Mouse (Mus musculus) 416B (cell line): Measurements from ENCODE around the gene Dcaf12.

ENCODE experiments used
- DNase-seq: peaks from one replicate; pipeline ENCODE4 v3.0.0; 2011; ENCODE audit warnings: low read depth

Dcaf12 gene

DNA sequence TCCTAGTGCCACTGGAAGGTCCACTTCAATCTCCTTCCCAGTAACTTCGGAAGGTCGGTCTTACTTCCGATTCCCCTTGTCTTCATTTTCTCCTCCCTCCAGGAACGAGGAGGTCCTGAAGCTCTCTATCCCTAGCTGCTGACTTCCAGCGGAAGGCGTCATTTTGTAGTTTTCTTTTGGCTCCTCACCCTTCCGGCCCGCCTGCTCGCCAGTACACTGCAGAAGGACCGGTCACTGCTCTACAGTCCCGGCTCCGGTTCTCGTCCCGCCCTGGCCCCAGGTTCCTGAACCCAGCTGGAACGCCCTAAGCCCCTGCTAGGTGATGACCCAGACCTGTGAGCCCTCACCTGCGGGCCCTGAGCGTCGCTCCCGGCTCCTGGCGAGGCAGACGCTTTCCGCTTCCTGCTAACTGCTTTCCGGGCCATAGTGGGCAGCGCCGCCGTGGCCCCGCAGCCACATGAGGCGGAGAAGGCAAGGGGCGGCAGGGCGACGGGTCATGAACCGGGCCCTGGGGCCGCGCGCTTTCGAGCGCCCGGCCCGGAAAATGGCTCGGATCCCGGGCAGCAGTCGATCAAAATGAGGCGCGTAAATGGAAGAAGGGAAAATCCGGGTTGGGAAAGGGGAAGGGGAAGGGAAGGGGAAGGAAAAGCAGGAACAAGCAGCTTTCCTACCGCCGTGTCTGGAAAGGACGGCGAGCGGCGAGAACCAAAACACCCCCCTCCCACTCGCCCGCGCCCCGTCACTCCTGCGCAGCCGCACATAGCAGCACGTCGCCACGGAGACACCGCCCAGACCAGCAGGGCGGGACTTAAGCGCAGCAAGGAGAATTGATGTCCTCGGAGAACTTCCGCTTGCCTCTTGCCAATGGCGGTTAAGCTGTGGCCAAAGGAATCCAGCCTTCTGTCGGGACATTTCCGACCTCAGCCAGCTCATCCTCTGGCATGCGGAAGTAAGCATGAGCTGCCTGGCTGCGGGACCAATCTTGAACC lies at the start of gene Dcaf12:
Gene Dcaf12 (minus strand): TSS at position 749 of the 989 bp plus-strand sequence.
- peak; percentile 98 for DNase-seq

DNA sequence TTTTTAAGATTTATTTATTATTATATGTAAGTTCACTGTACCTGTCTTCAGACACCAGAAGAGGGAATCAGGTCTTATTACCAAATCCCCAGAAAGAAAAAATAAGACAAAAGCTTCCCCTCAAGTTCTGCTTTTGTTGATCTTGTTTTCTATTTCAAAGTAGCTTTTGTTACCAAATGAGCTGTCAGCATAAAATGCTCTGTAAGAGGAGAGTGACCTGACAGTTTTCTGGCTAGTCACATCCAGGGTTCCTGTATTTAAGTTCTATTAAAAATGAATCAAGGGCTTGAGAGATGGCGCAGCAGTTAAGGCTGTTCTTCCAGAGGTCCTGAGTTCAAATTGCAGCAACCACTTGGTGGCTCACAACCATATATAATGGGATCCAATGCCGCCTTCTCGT lies 46.4 kb upstream of the Dcaf12 start:
- no peak for DNase-seq

DNA sequence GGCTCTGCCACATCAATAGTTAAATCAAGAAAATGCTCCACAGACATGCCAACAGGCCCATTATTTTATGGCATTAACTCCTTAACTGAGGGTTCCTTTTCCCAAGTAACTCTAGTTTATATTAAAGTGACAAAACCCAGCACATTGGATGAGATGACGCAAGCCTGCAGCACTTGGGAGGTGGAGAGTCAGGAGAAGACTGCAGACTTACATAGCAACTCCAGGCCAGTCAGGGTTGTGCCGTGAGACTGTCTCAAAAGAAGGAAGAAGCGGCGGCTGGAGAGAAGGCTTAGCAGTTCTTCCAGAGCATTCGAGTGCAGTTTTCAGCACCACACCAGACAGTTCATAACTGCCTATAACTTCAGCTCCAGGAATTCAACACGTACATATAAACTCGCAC lies 44.7 kb upstream of the Dcaf12 start:
- DNase-seq = no peak

DNA sequence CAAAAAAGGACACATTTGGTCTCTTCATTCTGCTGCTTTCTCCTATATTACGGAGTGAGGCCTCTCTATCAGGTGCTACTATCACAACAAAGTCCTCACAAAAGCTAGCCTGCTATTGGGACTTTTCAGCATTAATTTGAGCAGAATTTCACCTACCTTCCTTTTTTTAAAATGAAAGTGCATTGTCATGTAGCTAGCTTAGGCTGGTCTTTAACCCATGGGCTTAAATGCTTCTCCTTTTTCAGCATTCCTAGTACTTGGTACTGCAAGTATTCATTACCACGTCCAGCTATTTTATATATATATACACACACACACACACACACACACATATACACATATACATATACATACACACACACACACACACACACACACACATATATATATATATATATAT lies 44.0 kb upstream of the Dcaf12 start:
- DNase-seq = no peak

GRCm38 (mm10) chr4:41357154-41357553 lies 42.5 kb upstream of the Dcaf12 start:
- DNase-seq = no peak

DNA sequence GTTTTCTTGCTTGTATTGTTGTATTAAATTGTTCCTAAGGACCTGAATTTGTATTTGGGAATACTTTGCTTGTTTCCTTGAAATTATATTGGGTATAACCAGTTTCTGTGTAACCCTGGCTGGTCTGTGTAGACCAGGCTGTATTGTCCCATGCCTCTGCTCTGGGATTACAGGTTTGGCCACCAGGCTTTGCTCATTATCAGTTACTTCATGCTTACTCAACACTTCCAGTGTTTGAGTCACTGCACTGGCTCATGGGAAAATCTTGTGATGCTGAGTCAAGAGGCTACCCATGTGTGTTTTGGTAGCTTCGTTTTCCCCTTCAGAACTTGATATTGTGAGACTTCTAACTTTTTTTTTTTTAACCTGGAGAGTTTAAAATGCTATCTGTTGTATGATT lies 38.6 kb upstream of the Dcaf12 start:
- peak; percentile 66 for DNase-seq

- no peak for DNase-seq
These were observed 38.1 kb upstream of the Dcaf12 start for GRCm38 (mm10) chr4:41352758-41353157.

DNA sequence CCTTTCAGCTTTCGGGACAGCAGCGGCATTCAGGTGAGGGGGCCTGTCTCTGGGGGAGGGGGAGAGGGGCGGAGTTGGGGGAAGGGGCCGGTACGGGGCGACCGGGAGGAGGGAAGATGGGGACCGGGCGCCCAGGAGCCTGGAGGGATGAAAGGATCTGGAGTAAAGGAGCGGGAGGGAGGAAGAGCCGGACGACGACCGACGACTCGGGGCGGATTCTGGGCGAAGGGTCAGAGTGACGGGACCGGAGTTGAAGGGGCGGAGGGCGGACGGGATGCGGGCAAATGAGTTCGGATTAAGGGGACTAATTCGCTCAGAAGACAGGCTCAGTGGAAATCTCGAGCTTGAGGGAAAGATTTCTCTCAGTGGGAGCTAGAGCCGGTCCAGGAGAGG lies 34.5 kb upstream of the Dcaf12 start:
- no peak for DNase-seq

GRCm38 (mm10) chr4:41348584-41349198 lies 34.0 kb upstream of the Dcaf12 start, which contains the start of gene Ubap1:
TSS of gene Ubap1 (plus strand) at chr4:41348996.
- peak; percentile 94 for DNase-seq

GRCm38 (mm10) chr4:41347839-41348238 lies 33.1 kb upstream of the Dcaf12 start:
- peak; percentile 73 for DNase-seq

DNA sequence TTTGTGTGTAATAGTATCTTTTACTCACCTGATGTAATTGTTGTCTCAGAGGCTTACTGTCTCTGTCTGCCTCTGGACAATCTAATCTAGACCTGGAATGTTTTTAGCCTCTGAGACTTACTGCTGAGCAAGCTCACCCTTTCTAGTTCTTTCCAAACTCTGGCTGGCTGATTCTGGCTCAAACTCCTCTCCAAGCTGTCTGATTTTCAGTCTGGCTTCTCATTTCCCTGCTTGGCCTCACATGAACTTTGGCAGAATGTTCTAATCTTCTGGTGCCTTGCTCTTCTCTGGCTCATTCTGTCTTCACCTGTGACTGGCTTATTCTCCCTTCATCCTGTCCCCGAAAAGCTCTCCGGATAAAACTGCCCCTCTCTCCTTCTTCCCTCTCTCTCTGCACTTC lies 31.3 kb upstream of the Dcaf12 start:
- no peak for DNase-seq

DNA sequence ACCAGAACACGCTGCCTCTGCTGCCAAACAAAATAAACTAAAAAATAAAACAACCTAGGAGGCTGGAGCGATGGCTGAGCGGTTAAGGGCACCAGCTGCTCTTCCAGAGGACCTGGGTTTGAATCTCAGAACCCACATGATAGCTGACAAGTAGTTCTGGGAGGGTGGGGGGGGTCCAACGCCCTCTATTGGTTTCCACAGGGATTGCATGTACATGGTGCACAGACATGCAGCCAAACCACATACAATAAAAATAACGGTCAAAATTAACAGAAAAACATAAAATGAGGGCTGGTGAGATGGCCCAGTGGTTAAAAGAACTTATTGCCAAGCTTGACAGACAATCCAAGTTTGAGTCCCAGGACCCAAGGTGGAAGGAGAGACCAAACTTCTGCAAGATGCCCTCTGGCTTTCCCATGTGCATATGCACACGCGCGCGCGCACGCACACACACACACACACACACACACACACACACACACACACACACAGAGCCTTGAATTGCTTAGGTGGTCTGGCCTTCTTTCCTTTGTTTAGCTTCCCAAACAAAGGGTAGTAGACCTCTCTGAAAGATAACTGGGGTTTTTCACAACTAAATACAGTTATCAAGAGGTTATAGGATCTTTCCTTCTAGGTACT lies 26.3 kb upstream of the Dcaf12 start:
- DNase-seq = no peak

DNA sequence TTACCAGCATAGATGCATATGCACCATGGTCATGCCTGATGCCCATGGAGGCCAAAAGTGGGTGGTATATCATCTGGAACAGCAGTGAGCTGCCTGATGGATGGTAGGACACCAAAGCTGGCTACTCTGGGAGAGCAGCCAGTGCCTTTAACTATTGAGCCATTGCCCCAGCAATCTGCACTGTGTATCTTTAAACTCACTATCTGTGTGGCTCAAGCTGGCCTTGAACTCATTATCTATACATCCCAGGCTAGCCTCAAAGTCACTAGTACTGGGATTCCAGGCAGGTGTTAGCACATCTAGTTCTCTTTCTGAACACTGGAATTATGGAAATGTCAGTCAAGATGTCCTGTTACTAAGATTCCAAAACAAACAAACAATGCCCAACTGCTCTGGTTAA lies 21.9 kb upstream of the Dcaf12 start:
- DNase-seq = no peak

DNA sequence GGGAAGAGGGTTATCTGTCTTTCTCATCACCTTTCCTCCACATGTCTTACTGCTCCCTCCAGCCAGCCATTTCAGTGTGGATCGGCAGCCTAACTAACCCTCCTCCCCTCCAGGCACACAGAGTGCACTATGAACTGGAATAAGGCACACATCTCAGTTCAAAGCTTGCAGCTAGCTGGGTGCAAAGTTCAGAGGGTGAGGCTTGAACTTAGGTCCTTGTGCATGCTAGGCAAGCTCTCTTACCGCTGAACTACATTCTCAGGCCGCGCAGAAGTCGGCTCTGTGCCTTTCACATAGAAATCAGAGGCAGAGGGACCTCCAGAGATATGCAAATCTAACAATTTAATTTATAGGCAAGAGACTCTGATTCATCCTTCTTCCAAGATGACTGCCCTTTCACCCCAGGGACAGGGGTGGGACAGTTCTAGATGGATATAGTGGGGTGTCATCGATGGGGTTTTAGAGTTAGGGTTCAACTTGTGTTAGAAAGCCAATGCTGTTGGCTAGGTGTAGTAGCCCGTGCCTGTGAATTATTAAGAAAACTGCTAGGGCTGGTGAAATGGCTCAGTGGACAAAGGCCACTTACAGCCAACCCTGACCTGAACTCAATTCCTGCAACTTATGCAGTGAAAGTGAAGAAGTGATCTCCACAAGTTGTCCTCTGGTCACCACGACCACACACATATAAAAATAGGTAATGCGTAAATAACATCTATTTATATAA lies 17.2 kb upstream of the Dcaf12 start:
- no peak for DNase-seq

- peak; percentile 95 for DNase-seq
These were observed 16.4 kb upstream of the Dcaf12 start for GRCm38 (mm10) chr4:41331085-41331484.

- no peak for DNase-seq
These were observed 14.8 kb upstream of the Dcaf12 start for GRCm38 (mm10) chr4:41329481-41329880.

DNA sequence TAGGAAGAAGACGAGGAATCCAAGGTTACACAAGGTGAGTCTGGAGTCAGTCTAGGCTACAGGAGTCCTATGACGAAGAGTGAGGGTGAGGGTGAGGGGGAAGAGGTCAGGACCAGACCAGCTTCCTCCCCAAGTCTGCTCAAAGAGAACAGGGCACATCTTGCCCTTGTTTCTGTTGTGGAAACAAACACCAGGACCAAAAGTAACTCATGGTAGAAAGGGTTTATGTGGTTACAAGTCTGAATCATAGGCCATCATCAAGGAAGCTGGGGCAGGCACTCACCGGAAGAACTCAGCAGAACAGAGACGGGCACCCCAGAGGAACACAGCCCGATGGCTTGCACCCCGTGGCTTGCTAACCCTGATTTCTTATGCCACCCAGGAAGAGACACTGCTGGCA lies 12.2 kb upstream of the Dcaf12 start:
- peak; percentile 85 for DNase-seq

GRCm38 (mm10) chr4:41320971-41321370 lies 6.3 kb upstream of the Dcaf12 start:
- no peak for DNase-seq

DNA sequence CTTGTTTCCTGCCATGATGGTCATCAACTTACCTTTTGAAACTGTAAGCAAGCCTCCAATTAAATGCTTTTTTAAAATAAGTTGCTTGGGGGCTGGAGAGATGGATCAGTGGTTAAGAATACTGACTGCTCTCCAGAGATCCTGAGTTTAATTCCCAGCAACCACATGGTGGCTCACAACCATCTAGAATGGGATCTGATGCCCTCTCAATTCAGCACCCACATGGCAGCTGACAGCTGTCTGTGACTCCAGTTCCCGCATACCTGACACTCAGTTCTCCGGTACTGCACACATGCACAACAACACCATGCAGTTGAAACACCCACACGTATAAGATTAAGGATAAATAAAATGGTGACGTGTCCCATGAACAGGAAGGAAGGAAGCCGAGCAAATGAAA lies 3.6 kb upstream of the Dcaf12 start:
- no peak for DNase-seq

- no peak for DNase-seq
These were observed 484 bp upstream of the Dcaf12 start for GRCm38 (mm10) chr4:41315173-41315572.

- DNase-seq = no peak
These were observed 967 bp downstream of the Dcaf12 start for GRCm38 (mm10) chr4:41313722-41314121.
